Mouse (Mus musculus) Muller cell, postnatal 12 days (primary cell): ENCODE results near the gene Hnrnpa0.
A peak's percentile ranks its signal among the peaks of the same experiment; 100 is the strongest.

Experiments used
- DNase-seq: peaks from one replicate; pipeline ENCODE4 v3.0.0-alpha.2; 2015; ENCODE audit errors: inconsistent ontology term

Gene Hnrnpa0

DNA sequence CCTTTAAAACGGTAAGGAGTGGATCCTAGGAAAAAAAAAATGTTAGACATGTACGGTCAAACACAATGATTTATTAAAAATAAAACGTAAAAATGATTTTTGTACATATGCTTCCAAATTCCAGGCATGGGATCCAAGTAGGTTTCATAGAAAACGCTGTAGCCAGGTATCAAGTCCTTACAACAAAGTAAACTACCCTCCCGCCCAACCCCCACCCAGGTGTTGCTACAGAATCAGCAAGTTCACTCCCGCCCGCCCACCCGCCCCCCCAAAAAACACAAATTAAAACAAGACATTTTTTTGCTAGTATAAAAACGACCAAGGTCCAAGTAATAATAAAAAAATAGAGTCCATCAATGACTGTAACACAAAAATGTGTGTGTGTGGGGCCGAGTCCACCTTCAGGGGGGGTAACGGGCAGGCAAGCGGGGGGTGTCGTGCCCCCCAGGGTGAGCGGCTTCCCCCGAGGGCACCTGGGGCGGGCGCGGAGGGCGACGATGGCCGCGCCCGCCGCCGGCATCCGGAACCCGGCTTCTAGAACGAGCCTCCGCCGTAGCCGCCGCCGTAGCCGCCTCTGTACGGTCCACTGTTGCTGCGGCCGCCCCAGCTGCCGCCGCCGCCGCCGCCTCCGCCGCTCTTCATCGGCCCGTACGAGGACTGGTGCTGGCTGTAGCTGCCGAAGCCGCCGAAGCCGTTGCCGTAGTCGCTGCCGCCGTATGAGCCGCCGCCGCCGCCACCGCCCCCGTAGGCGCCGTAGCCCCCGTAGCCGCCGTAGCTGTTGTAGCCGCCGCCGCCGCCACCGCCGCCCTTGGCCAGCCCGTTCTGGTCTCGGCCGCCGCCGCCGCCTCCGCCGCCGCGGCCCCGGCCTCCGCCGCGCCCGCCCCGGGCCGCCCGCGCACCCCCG is 1.2 kb downstream of the Hnrnpa0 start:
- DNase-seq = peak; percentile 30

DNA sequence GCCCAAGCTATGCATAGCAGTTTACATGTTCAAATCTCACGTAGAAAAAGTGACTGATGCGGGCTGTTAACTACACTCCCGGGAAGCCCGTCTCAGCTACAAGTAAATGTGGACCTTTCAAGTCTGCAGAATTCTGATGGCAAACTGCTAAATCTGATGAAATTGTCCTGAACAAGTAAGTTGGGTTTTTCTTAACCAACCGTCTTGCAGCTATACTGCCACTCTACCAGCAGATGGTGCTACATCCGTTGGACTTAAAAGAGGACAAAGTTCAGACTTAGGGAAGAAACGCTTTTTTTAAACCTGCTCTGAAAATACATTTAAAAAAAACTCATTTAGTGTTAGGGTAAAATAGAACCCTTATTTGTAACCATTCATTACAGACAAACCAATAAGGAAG is 2.2 kb downstream of the Hnrnpa0 start:
- DNase-seq = peak; percentile 78

DNA sequence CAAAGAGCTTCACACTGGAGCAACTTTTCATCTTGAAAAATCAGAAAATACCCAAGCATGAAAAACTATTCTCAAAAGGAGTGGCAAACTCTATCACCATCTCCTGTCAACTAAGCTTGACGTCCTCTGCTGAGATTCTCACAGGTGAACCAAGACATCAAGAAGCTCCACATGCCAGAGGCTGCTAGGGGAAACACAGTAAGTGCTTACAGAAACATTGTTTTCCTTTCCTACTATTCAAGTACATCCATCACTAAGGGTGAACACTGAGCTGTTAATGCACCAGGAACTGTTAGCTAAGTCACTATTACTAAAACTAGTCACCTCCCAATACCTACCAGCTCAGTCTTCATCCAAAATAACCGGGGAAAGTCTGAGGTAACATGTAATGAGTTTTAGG is 3.4 kb downstream of the Hnrnpa0 start:
- no peak for DNase-seq

DNA sequence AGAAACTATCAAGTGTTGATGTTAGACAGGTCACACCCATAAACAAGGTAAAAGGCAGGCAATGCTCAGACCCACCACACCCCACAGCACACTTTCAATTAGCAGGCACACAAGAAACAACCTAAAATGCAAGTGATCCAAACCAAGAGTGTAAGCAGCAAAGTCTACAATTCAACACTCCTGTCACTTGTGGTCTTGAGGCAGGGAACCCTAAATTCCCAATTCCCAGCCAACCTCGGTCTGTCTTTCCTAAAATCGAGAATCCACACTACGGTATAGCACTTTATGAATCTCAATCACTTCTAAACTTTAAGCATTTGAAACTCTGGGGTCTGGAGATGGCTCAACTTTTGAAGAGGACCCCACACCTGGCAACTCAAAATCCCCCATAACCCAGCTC is 4.1 kb downstream of the Hnrnpa0 start:
- no peak for DNase-seq

DNA sequence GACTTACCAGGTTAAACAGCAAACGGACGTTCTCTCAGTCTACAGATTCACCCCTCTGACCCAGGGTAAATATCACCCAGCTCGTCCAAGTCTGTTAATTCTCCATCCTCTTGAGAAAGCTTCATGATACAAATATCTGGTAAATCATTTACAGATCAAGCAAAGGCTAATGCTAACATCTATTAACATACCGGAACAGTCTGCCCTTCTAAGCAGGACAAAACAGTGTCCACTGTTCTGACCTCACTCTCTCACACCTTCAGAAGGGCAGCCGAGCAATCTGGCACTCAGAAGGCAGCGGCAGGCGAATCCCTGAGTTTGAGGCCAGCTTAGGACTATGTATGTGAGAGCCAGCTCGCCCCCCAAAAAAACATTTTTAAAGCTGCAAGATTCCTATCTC is 5.0 kb downstream of the Hnrnpa0 start:
- DNase-seq = no peak

DNA sequence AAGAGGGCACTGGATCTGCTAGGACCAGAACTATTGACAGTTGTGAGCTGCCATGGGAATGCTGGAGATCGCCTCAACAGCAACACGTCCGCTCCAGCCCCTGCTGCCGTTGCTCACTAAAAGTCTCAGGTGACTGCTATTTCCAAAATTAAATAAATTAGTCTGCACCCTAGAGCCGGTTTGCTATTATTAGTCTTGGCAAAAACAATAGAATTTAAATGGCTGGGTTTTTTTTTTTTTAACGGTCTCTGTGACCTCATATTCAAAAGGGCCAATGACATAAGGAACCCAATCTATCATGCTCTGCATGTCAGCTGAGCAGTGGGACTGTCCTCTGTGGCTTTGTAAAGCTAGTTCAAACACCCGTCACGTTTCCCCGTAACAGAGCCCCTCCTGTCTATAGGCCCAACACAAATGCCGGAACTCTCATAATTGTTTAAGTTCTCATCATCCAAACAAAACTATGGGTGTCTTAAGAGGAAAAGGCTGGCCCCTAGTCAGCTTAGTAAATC is 5.5 kb downstream of the Hnrnpa0 start:
- DNase-seq = no peak

DNA sequence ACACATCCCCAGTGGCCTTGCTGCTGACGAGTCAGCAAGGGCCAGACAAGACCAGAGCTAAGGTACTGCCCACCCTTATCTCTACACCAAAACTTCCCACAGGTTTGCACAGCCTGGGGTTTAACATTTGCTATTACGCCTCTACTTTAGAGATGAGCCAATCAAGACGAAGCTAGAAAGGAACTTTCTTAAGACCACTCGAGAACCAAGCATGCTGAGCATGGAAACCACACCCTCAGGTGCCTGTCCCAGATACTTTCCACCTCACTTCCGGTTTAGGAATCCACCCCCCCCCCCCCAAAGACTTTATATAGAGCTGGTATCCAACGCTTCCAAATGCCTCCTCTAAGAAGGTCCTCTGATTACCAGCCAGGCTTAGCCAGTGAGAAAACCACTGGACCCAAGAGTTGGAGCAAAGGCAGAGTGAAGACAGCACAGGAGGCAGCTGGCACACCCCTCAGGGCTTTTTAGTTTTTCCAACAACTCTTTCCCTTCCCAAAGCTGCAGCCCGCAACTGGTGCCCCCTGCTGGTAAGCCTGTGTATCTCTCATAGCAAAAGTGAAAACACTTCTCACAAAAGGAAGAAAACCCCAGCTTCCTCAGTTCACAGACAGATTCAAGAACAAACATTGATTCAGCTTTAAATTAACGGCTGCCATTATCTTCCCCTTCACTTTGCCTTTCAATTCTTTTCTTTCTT is 10.9 kb downstream of the Hnrnpa0 start:
- peak; percentile 20 for DNase-seq

DNA sequence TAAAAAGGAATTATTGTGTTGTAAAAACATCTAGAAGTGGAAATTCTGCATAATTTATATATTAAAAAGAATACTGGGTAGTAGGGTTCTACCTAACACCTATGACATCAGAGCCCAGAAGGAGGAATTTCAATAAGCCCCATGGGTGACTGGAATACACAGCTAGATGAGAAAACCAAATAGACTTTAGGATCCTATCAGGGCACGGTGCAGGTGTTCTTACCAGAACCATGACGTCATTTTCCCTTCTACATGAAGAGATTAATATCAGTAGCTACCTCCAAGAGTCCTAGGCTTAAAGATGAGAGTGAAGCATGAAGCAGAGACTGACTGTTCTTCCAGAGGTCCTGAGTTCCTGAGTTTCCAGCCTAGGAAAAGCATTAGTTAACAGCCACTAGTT is 11.6 kb downstream of the Hnrnpa0 start:
- DNase-seq = no peak

DNA sequence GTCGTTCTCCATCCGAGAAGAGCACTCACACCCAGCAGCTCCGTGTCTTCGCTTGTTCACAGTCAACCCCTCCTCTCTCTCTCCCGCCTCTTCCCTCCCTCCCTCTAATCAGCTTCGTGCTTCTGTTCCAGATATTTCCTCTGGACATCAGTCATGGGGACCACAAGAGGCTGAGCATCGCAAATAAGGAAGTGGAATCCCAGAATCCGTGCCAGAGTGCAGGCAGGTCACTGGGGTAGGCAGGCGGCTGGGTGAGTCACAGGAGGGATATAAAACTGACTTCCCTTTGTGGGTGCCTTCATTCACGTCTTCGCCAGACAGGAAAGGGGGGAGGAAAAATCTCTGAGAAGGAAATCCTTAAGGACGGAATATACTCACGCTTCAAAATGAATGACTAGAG is 13.1 kb downstream of the Hnrnpa0 start:
- peak; percentile 51 for DNase-seq

DNA sequence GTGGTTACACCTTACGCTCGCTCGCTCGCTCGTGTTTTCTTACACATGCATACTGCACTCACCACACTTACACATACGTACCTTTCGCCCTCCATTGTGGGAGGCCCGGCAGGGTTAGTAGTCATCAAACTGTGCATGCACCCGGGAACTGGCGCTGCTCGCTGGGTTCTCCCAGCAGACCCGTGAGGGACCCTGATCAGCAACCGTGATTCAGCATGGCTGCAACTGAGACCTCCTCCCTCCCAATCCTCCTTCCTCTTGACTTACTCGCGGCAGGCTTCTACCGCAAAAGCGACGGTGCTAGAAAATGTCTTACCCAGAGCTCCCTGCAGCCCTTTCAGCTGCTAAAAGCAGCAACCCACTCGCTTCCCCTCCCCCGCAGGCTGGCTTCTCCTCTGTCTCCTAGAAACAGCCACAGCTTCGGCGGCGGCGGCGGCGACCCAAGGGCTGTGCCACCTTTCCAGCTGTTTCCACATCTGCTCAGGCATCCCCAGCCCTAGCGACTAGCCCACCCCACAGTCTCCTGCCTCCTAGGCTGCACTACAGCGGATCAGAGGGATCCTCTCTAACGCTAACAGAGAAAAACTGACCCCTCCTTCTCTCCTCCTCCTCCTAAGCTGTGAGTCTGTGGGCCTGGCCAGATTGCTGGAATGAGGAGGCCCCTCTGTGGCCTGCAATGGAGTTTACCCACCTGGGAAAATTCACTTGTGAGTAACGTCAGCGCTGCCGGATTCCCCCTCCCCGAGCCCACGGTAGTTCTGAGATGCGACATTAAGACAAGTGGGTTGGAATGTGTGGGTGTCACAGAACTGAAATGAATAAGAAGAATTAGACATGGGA is 15.1 kb downstream of the Hnrnpa0 start, which contains the start of gene Klhl3:
Gene Klhl3, minus strand, starts transcription at position 532 of the 840 bp plus-strand sequence.
- DNase-seq = peak; percentile 64

DNA sequence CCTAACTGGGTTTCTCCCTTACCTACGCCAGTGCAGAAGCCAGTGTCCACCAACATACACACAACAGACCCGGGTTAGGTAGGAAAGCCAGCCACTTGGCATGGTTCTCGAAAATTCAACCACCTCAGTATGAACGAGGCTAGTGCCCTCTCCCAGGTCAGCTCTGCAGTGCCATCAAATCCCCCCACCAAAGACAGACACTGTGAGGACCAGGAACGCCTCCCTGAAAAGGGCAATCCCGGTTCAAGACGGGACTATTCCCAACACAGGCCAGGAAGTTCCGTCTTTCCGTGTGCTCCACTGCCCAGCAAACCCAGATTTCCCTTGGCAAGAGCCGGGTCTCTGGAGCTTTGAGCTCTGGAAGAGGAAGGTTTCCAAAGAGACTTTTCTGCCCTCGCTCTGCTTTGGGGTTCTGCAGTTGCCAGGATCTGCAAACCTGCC is 15.7 kb downstream of the Hnrnpa0 start:
- no peak for DNase-seq

DNA sequence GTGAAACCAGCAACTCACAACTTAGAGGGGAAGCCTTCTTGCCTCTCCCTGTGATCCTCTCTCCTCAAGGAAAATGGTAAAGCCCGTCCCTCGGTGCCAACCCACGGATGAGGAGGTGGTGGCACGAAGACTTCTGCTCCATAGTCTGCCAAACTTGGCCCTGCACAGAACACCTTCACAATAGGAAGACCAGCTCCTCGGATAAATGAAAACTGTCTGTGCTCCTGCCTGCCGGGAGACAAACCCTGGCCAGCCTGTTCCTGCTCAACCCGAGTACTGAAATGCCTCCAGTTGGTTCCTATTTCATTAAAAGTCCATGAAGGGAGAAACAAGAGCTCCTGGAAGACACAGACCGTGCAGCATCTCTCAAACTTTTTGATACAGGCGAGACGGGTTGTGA is 16.2 kb downstream of the Hnrnpa0 start:
- DNase-seq = no peak

DNA sequence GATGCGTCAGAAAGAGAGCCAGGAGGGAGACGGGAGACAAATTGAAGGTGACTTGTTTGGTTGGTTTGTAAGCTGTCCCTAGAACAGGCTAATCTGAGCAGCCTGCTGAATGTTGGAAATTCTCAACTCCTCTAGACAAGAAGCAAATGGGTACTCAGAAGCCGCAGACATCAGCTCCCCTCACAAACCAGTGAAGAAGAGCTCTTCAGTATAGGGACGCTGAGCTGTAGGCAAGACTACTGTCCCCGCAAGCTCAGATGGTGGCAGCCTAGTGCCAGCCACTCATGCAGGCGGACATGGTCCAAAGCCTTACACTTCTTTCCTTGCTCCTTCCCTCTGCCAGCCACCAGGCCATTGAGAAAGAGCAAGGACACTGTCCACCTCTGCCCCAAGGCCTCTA is 17.1 kb downstream of the Hnrnpa0 start:
- no peak for DNase-seq

DNA sequence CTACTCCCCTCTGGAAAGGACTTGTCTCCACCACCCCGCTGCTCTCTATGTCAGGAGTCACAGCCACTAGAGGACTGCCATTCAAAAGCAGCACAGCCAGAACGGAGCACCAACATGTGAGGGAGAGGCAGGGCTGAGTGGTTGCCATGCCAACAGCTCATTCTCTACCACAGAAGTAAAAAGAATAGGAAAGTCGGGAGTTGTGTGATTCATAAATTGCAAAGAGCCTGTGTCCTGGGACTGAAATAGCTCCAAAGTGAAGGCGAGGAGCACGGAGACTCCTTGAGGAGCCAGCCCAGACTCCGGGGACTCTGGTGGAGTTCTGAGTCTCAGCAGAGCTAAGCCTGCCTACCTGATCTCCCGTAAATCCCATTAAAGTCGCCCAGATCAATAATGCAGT is 37.7 kb downstream of the Hnrnpa0 start:
- DNase-seq = no peak

DNA sequence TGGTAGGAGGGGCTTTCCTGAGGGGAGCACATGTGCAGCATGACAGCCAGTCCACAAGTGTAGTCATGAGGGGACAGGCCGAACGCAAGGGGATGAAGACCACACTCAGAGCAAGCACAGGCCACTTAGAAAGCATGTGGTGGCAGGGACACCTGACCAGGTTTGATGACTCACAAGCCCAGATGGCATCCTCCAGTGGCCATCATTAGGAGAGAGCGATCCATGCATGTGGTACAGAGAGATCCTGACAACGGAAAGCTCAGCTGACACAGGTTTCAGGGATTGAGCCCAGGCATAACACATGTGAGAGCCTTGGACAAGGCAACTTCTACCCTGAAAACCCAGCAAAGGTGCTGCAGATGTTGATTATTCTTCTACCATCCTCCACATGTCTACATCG is 44.0 kb downstream of the Hnrnpa0 start:
- no peak for DNase-seq

DNA sequence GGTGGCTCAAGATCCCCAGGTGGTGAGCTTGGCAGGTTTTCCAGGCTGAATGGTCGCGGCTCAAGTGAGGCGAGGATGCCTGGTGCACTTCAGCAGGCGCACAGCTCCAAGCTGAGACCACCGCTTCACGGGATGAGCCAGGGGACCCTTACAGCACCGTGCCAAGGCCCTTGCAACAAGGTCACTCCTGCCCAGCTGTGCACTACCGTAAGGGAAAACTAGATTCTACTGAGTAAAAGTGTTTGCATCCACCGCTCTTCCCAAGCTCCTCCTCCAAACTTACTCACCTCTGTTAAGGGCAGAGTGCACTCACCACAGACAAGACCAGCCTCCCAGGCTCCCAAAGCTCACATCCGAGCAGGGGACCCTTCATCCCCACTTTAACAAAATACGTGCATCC is 44.8 kb downstream of the Hnrnpa0 start:
- DNase-seq = no peak

DNA sequence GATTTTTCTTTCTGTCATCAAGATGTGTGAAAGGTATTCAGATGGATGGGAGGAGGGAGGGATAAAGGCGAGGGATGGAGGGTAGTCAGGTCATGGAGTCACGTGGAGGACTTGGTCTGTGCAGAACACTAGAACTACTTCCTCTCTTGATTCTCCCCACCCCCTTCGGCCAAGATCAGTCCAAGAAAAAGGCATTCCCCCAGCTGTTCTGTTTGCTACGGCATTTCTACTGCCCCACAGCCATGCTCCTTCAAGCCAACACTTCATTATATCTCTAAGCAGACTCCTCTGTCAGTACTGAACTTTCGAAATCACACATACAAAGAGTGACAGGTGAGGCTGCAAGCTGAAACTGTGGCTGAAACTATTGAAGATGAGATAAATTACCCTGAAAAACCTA is 45.3 kb downstream of the Hnrnpa0 start:
- DNase-seq = no peak

DNA sequence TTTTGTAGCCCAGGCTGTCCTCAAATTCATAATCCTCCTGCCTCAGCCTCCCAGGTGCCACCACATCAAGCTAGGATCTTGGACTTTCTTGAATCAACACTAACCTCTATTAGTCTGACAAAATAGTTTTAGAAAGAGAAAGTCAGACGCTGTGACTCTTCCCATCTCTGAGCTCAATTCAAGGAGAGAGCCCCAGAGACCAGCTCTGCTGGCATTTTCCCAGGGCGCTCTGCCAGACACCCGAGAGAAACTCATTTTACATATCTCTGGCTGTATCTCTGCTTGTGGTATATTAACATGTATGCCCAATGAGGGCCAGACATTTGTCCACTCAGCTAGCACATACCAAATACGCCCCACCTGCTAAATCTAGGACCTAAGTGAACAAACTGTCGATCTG is 50.0 kb downstream of the Hnrnpa0 start:
- no peak for DNase-seq
